Mouse (Mus musculus) embryo, embryonic 10.5 days (tissue): ENCODE measurements around the gene Gpx4.

Source experiments
- DNase-seq: peaks from one replicate; pipeline ENCODE4 v3.0.0-alpha.2; 2015; ENCODE audit warnings: low spot score

Gpx4 gene

DNA sequence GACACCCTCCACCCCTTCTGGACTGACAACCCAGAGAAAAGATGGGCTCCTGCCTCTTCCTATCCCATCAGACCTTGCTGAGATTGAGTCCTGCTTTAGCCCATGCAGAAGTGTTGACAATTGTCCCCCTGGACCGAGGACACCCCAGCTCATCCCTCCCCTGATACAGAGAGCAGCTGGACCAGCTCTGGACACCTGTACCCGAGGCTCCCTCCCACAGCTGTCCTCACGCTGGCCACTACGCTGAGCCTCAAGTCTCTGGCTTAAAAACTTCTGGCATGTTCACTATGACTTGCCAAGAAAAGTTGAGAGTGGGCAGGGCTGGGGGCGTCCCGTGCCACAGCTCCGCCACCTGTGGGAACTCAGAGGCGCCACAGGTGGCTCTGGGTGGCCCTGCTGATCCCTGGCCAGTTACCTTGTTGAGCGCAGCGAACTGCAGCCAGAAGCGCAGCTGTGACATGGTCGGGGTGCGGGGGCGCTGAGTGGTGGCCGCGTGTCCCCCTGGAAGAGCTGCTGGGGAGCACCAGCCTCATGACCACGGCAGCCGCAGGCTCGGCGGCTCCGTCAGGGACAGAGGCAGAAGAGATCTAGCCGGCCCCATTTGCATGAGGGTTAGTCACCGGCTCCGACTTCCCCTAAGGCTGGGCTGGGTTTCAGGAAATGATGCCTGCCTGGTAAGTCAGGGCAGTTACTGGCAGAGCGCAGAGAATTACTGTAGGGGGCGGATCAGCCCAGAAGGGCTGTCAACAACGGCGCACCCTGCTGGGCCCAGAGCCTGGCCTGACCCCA, 28.0 kb downstream of the Gpx4 start:
- peak; percentile 38 for DNase-seq

DNA sequence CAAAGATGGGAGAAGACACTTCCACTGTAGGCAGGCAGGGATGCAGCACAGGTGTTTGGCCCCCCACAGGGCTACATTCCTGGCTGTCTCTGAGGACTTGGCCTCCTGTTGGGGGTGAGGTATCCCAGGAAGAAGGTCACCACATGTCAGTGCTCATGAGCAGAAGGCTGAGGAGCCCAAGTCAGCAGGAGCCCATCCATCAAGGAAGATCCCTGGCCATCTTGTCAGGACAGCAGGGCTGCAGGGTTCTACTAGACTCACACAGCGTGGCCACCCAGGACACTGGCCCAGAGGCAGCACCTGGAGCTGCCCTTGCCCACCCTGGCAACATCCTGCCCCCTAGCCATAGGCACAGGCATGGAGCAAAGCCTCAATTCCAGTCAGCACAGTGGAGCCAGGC, 29.0 kb downstream of the Gpx4 start:
- no peak for DNase-seq

DNA sequence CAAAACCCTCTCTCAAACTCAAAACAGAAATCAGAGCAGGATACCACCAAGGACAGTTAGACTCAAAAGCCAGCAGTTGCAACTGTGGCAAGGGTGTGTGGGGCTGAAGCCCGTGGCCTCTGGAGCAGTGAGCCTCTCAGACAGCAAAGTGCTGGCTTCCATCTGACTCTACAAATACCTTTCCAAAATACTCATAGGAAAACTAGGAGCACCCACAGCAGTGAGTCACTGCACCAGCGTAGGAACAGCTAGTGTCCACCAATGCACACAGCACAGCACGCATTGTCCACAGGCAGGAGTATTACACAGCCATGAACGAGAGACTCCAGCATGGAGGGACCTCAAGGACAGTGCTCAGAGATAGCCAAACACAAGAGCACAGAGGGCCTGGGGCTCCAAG, 29.4 kb downstream of the Gpx4 start:
- DNase-seq: no peak

DNA sequence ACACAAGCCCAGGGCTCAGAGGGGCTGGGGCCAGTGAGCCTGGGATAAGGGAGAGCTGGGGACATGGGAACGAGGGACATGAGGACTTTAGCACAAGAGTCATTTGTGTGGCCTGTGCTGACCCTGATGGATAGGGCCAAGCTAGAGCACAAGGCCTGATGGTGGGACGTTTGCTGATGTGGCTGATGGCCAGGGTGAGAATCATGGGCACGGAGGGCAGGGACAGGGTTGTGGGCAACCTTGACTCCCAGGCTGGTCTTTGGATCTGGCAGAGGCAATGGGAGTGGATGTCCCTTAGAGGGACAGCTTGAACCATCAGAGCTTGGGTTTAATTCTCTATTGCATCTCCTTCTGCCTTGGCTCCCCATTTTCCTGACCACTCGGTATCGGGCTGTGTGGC, 30.3 kb downstream of the Gpx4 start:
- no peak for DNase-seq

DNA sequence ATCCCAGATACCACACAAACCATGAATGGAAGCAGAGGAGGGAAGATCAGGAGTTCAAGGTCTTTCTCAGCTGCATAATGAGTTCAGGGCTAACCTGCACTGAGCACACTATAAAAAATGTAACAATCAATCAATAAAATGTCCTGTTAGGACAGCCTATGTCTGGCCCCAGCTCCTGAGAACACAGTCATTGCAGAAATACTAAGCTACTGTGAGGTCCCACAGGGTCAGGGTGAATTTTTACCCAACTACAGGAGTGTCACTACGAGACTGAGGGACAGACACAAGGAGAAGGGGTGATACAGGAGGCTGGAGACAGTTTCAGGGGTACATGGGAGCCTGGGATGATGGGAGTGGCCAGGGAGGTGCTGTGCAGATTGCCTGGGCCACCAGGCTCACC, 31.4 kb downstream of the Gpx4 start:
- no peak for DNase-seq

DNA sequence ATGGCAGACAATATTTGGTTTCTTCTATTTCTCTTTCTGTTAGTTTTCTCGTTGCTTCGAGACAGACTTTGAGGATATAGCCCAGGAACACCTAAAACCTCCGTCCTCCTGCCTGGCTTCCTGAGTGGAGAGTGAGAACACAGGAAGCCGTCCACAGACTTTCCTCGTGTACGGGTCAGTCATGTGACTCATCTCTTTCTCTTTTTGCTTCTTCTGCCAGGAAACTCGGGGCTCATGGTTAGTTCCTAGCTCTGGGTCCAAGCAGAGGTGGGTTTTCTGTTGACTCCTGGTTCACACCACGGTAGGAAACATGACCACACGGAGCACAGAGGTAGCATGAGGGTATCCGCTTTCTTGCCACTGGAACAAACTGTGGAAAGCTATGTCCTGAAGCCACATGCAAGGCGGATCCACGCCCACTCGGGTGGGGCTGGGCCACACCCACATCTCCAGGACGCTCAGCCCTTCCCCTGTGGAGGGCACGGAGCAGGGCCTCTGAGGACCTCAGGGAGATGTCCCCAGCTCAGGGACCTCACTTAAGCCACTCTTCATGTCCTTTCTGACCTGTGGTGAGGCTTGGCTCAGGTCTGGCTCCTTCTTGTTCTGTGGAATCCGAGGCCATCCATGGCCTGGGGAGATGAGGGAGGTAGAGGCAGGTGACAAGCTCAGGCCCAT, 33.6 kb downstream of the Gpx4 start:
- DNase-seq: no peak

DNA sequence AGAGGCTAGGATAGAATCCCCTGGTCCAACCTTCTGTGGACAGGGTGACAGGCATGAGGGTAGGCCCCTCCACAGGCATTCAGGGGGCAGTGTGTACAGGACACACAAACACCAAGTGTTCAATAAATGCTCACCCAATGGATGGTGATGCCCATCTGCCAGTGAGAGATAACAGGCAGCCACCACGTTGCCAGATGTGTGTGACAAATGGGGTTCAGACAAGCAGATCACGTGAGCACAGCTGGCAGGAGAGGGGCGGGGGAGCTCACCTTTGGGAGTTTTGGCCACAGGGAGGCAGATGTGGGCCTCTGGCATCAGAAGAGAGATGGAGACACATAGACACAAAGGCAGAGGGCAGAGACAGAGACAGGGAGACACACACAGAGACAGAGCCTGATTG, 34.1 kb downstream of the Gpx4 start:
- no peak for DNase-seq

DNA sequence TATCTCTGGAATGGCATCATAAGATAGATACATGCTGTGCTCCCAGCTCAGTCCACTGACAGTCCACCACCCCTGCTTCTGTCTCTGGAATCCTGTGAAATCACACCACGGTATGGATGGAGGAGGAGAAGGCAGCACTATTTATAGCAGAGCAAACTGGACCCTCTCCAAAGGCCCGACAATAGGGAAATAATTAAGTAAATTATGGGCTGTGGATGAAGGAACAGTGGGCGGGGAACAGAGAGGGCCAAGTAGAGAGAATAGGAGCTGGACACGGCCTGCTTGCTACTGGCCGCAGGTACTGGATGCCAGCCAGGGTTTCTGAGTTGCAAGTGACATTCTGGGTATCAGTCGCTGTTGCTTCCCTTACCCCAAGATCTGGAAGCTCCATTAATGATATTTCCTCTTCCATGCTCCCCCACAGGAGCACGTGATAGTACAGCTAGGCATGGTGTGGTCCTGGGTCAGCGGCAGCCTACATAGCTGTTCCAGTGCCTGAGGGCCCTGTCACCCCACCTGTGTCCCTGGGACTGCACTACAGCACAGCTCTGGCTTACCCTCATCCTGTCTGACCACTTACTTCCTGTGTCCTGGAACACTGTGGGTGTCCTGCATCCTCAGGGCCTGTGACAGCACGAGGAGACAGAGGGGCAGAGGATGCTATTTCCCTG, 38.0 kb downstream of the Gpx4 start:
- no peak for DNase-seq

DNA sequence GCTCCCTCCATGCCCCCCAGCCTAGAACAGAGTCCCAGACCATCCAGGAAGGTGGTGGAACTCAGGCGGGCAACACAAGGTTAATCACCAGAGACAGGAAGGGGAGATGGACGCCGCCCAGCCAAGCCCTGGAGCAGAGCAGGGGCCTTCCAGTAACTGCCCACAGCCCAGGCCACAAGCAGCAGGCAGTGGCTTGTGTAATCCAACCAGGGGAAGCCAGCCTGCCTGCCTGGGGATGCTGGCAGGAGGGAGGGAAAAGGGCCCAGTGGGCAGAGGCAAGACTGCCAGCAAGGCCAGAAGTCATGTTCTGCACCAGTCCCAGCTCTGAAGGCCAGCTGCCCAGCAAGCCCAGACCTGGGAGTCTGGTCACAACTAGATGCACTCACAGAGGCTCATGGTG, 39.9 kb downstream of the Gpx4 start:
- no peak for DNase-seq

DNA sequence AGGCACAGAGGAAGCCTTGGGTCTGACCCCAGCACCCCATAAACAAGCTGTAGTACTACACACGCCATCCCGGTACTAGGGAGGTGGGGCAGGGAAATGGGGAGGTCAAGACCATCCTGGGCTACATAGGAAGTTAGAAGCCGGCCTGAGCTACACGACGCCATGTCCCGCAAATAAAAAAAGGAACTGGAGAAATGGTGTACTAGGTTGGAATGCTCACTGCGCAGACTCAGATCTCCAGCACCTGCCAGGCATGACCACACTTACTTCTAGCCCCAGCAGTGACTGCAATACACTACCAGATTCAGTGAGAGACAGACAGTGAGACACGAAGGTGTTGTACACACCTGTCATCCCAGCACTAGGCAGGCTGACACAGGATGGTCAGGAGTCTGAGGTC, 40.5 kb downstream of the Gpx4 start:
- DNase-seq: no peak

DNA sequence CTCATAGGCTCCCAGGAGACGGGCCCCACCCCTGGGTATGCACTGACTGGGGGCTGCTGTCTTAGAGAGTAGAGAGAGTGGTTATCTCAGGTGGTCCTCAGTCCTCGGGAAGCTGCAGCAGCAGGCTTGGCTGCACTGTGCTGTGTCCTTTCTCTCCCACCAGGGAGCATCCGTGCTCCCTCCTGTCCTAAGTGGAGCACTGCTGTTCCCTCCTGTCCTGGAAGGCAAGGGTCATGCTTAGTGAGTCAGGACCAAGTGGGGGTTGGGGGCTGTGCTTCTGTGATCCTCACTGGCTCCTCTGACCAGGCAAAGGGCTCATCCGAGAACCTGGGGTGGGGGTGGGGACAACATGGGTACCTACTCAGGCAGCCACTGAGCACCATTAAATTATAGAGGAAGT, 42.2 kb downstream of the Gpx4 start:
- peak; percentile 15 for DNase-seq

DNA sequence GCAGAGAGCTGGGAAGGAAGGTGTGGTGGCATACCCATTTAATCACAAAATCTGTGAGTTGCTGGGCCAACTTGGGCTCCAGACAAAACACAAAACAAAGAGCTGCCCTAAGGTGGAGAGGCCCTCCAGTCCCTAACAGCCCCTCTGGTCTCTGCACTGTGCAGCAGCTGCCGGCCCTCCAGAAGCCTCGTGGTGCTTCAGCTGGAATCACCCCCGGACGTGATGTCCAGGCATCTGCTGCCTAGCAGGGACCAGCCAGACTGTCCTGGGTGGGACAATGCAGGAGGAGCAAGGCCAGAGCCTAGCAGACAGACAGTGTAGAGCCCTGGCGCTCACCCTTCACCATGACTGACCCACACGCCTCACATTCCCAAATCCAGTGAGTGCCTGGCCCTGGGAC, 44.6 kb downstream of the Gpx4 start:
- DNase-seq: no peak

DNA sequence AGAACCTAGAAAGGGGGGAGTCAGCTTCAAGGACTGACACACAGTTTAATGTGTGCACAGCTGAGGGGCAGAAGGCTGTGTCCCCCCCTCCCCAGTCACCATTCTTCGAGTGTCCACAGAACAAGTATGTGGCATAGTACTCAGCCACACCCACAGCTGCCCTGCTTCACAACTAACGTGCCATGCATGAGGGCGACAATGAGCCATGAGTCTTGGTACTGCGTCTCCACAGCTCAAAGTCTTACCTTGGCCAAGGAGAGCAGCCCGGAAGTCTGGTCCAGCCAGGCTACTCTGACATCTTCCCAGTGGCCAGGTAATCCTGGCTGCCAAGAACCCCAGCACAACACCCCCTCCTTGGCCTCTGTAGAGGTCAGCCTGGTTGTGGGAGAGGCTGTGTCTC, 45.7 kb downstream of the Gpx4 start:
- no peak for DNase-seq

DNA sequence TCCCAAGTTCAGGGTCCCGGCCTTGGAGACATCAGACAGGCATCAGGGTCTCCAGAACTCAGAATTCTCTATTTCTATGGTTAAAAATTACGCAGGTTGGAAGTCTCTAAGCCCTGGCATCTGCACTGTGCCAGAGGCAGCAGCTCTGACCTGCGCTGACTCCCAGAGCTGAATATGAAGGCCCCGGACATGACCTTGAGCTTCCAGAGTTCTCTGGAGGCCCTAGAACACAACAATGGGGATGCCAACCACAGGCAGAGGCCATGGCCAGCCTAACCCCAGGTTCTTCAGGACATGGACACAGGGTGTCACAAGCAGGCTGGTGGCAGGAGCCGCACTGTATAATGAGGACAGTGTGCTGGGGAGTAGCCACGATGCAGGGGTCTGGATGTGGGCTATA, 47.1 kb downstream of the Gpx4 start:
- no peak for DNase-seq

DNA sequence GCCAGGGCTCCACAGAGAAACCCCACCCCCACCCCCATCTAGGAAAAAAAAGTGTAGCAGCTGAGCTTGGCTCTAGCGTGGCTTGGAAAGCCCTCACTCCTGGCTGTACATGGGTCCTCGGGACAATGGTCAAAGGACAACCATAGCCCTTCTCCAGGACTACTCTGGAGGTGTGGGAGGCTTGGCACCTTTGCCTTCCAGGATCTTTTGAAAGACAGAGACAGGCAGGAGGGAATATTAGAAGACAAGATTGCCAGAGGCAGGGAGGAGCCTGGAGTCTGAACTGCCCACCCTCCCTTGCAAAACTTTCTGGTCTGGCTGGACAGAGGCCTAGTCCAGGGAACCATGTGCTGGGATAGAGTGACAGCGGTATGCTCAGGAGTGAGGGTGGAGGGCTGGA, 47.7 kb downstream of the Gpx4 start:
- DNase-seq: no peak

DNA sequence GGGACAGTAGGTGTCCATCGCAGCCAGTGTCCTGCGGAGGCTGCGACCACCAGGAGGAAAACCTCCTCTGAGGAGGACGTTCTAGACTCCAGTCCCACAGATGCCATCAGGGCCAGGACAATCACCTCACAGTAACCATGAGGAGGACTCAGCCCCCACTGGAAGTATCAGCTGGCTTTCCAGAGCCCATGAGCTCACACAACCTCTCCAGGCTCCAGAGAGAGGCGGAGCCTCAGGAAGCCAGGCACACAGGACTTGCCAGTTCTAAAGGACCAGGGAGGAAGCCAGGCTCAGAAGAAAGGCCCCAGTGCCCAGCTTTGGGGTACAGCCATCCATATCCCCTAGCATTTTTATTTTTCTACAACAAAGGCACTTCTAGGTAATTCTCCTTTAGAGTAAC, 48.6 kb downstream of the Gpx4 start:
- DNase-seq: no peak

DNA sequence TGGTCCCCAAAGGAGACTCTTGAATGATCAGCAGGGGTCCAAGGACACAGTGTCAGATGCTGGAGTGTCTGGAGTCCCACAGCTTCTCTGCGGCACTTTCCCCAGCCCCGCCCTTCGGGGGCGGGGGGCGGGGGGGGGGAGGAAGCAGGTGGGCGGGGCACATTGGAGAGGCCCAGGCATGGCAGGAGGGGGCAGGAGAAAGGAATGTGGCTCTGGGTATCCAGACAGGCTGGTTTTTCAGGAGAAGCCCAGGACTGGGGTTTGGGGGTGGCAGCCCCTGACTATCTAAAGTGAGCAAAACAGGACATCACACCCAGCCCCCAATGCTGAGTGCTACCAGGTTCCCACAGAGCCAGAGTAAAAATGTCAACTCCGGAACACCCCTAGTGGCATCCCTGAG, 50.3 kb downstream of the Gpx4 start:
- DNase-seq: no peak

DNA sequence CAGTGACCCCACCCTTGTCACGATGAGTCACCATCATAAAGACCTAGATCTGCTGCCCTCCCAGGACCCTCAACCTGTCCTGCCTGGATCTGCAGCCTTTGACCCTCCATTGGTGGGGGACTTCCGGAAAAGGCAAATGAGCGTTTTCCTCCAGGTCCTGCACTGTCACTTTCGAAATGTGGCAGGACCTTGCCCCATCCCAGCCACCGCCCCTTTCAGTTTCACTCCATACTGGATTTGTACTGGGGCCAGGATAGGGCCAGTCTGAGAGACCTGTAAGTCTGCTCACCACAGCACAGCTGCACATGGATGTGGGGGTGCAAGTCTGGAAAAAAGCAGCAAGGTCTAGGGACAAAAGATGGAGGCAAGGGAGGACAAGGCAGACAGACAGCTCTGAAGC, 51.7 kb downstream of the Gpx4 start:
- DNase-seq: no peak

DNA sequence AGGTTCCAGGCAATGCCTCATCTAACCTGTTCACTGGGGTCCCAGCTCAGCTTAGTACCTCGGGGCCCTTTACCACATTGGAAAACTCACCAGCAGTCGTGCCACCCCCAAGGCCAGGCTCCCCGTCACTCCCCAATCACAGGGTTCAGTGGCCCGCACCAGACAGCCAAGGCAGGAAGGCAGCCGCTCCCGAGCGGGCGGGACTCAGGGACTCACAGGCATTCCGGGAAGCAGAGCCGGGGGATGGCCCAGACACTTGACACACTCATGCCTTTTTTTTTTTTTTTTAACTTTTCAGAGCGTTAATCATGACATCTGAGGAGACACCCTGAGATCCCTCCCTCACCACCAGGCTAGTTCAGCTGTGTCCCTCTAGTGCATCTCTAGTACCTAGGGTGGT, 54.0 kb downstream of the Gpx4 start:
- DNase-seq: no peak

DNA sequence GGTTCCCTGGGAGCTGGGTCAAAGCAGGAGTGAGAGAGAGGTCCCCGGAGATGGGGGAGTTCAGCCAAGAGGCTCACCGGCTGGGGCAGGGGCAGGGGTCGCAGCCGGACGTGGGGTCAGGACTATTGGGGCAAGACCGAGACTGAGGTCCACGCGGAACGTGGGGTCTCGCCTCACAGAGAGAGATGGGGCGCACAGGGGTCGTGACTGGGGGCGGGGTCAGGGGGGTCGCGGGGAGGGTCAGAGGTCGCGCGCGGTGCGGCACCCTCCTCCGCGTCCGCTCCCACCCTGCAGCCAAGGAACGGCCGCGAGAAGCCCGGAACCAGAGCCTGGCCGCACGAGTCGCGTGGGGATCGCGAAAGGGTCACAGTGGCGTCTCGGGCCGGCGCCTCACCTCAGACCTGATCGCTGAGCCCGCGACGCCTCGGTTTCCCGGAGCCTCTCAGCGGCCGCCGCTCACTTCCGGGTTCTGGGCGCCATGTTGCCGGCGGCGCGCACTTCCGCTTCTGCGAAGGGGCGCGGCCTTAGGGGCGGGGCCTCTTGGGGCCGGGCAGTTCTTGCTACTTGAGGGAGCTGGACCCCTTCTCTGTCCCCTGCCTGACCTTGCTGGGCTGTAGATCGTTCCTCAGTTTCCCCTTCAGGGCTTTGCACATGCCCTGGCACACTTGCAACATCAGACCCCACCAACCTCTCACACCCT, 55.4 kb downstream of the Gpx4 start:
- peak; percentile 92 for DNase-seq

DNA sequence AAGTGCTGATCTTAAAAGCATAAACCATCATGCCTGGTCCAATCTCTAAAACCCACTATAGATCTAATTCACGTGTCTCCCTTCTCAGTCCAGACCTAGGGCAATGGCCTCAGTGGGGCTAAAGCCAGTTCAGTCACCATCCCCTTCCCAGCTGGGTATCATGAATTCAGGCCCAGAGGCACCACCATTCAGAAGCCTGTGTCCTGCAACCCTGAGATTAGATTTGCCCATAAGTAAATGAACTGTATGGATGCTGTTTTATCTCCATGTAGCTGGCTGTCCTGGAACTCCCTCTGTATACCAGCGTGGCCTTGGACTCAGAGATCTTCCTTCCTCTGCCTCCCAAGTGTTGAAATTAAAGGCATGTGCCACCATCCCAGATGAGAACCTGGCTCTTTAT, 56.1 kb downstream of the Gpx4 start:
- DNase-seq: no peak

DNA sequence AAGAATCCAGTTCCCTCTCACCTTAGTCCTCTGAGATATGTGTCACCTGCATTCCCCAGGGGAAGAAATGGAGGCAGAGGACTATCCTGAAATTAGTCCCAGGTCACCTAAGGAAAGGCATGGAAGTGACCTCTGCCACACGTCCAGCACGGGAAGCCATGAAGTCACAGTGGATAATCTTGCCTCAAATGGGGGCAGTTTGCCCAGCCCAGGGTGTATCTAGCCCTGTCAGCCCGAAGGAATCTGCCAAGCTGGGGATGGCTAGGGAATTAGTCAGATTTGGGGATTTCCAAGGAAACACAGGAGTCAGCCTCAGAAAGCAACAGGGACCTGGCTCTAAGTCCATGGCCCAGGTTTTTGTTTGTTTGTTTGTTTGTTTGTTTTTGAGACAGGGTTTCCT, 57.2 kb downstream of the Gpx4 start:
- DNase-seq: no peak

DNA sequence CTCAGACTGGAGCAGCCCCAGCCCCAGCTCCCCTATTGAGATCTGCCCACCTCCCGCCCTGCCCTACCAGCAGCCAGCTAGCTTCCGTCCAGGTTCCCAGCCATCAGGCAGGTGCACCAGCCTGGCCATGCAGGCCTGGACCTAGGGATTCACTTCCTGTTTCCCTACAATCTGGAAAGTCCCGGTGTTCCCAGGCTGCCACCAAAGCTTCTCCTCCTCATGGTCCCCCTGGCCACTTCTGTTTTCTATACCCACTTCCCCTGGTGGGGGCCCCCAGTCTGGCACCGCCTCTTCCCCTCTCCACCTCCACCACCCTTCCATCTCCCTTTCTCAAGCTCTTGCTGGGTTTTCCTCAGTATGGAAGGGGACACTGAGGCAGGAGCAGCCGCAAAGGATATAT, 58.5 kb downstream of the Gpx4 start, which contains the start of gene Sbno2:
Sbno2 (minus strand) TSS at position 112 of the 400 bp plus-strand sequence.
- no peak for DNase-seq
